Mouse (Mus musculus): Measurements from ENCODE around the gene Mboat2.

DNA sequence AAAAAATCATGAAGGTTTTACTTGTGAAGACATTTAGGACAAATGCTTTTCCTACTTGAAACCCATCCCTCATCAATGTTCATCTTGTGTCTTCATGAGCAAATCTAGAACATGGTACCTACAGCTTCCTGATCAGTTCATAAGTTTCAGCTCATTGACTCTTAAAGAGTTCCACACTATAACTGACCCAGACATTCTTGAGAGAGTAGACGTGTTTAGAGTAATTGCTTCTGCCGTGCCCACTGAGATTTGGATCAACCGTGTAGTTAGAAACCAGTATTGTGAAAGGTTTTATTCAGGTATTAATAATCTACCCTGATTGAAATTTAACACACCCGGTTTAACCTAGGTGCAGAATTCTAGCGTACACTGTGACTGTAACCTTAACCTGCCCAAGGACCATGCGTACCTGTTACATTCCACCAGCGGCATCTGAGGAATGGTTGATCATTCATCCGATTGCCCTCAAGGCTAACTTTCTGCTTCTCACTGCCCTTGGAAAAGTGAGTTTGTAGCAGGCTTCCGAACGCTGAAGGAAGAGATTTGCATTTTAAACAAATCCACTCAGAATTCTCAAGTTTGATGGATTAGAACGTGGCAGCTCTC lies 131.8 kb downstream of the Mboat2 start:
- TF ChIP-seq CTCF (conservative IDR thresholded peaks at IDR 0.05 in 1 of 2, IDR thresholded peaks at IDR 0.05 in 1 of 2; ENCODE audit: low read depth in 2 of 2, low read length in 2 of 2) (no peak), USF1 (IDR thresholded peaks at IDR 0.05; ENCODE audit: low read depth, low read length) (no peak), MXI1 (IDR thresholded peaks at IDR 0.05; ENCODE audit: low read depth, low read length) (no peak), ETS1 (conservative IDR thresholded peaks at IDR 0.05; ENCODE audit: low read depth, low read length) (no peak), ZNF384 (IDR thresholded peaks at IDR 0.05; ENCODE audit: low read depth, low read length) (no peak), JUND (conservative IDR thresholded peaks at IDR 0.05; ENCODE audit: low read depth, low read length) (no peak), POLR2A (IDR thresholded peaks at IDR 0.05; ENCODE audit: low read depth, low read length) (no peak), USF2 (conservative IDR thresholded peaks at IDR 0.05; ENCODE audit: low read depth, low read length) (no peak), CHD2 (IDR thresholded peaks at IDR 0.05; ENCODE audit: low read length) (no peak), E2F4 (IDR thresholded peaks at IDR 0.05; ENCODE audit: insufficient replicate concordance, low read depth, low read length) (no peak), EP300 (IDR thresholded peaks at IDR 0.05; ENCODE audit: low read length) (no peak)

All from CH12.LX (cell line).